Mouse (Mus musculus): ENCODE results near the gene Ankrd12. TPM values are rescaled to one million over a fixed set of nuclear protein-coding genes. Genes with fewer than 3 reads are reported as not detected.
"Not testable (repeated sequence)": the region's sequence is repeated elsewhere in the genome, so short reads cannot be mapped to it uniquely, and the experiment has no call there.

Ankrd12 gene
- total RNA-seq, 2 experiments from 2014 or later = 23.4 to 27.9 TPM

DNA sequence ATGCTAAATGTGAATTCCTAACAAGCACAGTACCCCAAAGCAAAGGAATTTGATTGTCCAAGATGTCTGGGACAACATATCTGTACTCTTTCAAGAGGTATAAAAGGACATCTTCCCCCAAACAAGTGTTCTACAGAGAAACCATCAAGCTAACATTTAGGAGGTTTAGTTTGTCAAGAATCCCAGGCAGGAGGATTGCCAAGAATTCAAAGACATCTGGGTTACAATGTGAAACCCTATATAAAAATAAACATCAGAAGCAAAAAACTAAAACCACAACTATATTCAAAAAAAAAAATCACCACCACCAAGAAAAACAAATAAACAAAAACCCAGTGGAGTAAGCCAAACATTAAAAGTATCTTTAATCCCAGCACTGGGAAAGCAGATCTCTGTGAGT is 13.4 kb upstream of the Ankrd12 start:
- intact Hi-C loops (cut with DNase I) = no loop called here
- DNase-seq = no peak

DNA sequence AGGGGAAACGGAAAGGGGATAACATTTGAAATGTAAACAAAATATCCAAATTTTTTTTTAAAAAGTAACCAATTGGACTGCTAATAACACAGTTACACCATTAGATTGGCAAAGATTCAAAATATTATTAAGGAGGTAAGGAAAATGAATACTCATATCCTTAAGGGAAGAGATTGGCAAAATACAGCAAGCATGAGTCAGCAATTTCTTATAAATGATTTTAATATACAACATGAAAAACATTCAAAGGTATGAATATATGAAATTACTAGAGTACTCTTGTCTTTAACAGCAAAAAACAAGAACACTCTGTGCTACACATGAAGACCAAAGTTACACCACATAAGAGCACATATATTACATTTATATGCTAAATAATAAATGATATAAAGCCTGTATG is 8.1 kb upstream of the Ankrd12 start:
- DNase-seq = no peak

DNA sequence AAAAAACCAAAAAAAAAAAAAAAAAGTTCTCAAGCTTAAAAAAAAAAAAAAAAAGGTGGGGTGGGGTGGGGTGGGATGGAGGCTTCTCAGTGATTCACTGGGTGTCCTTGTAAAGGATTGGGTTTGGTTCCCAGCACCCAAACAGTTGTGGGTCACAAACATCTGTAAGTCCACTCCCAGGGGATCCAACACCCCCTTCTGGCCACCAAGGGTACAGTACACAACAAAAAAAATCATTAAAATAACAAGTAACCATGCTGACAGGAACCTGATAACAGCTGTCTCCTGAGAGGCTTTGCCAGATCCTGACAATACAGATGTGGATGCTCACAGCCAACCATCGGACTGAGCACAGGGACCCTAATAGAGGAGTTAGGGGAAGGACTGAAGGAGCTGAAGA is 7.6 kb upstream of the Ankrd12 start:
- no peak for DNase-seq
- intact Hi-C loops (cut with DNase I) = no loop called here

More for the DNA sequence above, 8.1 kb upstream of the Ankrd12 start:
- intact Hi-C loops (cut with DNase I) = no loop called here

DNA sequence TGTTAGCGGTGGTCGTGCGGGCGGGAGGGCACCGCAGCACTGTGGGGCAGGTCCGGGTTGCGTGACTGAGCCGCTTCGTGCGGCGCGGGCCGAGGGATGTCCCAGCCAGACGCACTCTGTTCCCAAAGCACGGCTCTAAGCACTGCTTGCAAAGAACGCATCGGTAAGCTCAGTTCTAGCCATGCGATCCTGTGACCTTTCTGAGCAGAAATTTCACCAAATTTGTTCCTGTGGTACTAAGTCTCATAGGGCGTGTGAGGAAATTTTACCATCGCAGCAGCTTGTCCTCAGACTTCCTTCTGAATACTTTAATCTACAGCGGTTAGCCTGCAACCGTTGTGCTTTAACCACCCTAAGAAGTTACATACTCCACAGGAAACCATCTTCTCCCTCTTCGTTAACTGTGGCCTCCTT is 555 bp upstream of the Ankrd12 start:
- intact Hi-C loops (cut with DNase I) = loop anchor here (1.0 kb wide), 1 partner anchor 23 kb away; no protein-coding TSS in a partner anchor
- no peak for DNase-seq

DNA sequence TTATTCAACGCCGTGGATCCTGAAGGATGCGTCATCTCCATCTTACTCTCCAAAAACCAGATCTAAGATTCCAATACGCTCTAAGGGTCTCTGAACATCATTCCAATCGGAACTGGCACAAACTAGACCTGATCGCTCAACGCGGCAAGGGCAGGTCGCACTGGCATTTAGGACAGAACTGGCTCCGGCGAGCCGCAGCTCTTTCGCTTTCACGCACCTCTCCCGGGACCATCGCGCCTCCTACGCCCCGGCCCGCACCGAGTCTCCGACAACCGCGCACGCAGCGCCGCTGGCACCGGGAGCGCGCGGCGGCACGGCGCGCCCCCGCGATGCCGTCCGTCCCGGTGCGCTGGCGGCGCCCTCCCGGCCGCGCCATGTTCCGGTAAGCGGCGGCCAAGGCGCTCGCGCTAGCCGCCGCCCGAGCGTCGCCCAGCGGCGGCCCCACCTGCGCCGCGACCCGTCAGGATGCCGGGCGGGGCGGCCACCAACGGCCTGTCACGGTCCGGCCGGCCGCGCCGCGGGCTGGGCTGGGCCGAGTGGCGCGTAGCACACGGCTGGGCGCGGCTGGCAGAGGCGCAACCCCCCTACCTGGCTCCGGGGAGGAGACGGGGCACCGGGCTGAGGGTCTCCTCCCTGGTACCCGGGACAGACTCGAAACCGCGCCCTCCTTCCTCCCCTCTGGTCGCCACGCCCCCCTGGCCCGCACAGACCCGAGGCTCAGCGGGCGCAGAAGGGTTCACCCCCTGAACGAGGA is 538 bp downstream of the Ankrd12 start:
- peak in 1 of 2 experiments; percentile 50 for DNase-seq
- intact Hi-C loops (cut with DNase I) = no loop called here

DNA sequence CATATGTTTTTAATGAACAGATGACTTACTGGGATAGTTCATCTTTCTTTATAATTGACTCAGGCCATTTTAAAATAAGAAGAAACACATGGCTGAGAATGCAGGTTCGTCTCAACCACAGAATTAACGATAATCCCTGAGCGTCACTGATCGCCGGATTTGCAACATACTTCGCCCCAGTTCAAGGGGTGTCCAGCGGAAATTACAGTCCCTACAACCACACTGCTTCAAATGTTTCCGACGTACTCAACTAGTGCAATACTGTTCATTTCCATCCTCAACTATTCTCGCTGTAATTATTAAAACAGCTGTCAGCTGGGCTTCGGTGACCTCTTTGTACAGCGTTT is 1.1 kb downstream of the Ankrd12 start:
- no peak for DNase-seq
- intact Hi-C loops (cut with DNase I) = no loop called here

DNA sequence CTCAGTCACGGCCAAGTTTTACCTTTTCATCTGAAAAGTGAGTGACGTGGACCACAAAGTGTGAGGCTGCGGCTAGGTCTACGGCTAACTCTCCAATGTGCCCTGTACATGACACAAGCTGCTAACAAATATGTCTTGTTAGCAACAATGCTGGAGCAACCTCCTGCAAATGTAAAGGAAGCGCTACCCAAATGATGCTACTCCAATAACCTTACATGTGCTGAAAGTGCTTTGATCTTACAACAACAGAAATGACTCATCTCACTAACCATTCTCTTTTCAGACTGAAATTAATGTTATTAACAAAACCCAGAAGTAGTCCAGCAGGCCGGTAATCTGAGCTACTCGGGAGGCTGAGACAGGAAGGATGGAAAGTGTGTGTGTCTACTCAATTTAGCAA is 2.9 kb downstream of the Ankrd12 start:
- intact Hi-C loops (cut with DNase I) = no loop called here
- no peak for DNase-seq

DNA sequence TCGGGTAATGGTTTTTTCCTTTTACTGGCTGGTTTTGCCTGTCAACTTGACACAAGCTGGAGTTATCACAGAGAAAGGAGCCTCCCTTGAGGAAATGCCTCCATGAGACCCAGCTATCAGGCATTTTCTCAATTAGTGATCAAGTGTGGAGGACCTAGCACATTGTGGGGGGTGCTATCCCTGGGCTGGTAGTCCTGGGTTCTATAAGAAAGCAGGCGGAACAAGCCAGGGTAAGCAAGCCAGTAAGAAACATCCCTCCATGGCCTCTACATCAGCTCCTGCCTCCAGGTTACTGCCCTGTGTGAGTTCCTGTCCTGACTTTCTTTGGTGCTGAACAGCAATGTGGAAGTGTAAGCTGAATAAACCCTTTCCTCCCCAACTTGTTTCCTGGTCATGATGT is 7.9 kb downstream of the Ankrd12 start:
- intact Hi-C loops (cut with DNase I); DNase-seq: not testable (repeated sequence)

DNA sequence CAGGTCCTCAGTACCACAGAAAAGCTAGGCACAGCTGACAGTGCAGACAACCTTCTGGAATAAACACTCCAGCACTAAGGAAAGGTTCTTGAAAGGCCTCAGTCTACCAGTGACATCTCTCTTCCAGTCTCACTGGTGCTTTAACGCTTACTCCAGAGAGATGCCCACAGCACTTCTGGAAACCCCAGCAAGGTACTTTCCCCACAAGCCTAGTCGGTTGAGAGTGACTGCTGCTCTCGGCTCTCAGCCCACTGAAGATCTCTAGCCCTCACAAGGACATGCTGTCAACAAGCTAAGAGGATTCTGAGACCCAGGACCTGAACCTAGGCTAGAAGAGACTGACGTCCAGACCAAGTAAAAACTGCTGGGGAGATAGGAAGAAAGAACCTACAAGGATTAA is 11.8 kb downstream of the Ankrd12 start:
- intact Hi-C loops (cut with DNase I) = no loop called here
- DNase-seq = no peak

DNA sequence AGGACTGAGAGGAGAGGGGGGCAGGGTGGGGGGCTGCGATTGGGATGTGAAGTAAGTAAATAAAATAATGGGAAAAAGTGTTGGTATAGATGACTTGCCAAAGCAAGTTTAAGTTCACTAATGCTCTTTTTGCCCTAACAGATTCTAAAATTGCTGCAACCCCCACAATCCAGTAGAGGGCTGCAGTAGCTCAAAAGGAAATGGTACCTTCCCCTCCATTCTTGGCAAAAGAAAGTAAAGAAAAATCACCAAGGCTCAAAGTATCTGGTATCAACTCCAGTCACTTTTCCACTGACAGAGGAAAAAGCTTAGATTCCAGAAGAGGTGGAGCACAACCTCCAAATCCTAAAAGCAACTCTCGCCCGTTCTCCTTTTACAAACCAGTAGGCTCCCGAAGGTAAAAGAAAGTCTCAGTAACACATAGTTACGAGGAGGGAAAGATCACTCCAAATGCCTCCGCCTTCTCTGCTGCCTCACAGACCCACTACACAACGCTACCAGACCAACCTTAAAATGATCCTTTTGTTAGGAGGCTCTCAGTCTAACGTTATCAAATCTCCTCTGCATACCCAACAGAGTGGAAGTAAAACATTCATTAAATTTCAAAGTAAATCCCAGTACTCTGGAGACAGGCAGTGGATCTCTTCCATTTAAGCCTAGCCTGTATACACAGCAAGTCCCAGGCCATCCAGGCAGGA is 15.5 kb downstream of the Ankrd12 start:
- DNase-seq = no peak
- intact Hi-C loops (cut with DNase I) = loop anchor here (5.0 kb wide), 1 partner anchor 41 kb away; the partner anchor contains the start of gene Ndufv2

DNA sequence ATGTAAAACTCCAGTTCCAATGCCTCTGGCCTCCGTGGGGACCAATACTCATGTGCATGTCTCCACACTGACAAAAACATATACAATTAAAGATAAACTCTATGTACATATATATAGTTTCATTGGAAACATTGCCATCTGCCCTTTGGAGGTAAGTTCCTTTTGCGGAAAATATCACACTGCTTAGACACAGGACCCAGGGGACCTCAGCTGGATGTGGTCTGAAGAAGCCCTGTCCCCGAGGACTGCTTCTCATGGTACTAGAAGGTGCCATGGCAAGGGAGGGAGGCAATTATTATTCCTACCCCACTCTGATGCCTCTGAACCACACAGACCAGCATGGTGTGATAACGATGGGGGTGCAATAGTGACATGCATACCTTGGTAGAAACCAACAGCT is 18.7 kb downstream of the Ankrd12 start:
- intact Hi-C loops (cut with DNase I) = no loop called here
- no peak for DNase-seq

DNA sequence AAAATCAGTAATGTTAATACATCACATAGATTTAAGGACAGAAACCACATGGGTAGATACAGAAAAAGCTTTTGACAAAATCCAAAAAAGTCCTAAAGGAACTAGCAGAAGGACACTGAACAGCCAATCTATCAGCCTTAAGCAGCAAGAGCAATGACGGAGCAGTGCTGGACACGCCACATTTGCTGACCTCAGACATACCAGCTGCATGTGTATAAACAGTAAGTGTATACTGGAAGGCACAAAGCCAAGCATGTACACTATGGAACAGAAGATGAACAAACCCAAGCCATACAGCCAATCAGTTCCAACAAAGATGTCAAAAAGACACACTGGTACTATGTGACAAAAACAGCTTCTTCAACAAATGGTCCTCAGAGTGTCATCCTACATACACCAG is 19.7 kb downstream of the Ankrd12 start:
- intact Hi-C loops (cut with DNase I) = no loop called here
- no peak for DNase-seq

DNA sequence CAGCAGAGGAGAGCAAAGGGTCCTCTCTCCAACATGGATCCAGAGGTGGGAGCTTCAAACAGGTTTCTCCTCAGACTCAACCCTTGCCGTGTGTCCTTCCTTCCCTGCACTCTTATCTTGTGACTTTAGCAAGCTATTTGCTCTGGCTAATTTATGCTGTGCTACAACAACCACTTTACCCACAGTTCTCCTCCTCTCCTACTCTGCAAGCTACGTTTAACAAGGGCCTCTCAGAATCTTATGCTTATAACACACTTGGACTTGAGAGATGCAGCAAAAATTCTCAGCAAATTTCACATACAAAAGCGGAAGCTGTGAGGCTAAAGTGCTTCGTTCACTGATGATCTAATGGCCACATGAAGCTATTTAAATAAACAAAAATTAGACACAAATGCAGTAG is 23.5 kb downstream of the Ankrd12 start:
- DNase-seq = no peak
- intact Hi-C loops (cut with DNase I) = no loop called here

DNA sequence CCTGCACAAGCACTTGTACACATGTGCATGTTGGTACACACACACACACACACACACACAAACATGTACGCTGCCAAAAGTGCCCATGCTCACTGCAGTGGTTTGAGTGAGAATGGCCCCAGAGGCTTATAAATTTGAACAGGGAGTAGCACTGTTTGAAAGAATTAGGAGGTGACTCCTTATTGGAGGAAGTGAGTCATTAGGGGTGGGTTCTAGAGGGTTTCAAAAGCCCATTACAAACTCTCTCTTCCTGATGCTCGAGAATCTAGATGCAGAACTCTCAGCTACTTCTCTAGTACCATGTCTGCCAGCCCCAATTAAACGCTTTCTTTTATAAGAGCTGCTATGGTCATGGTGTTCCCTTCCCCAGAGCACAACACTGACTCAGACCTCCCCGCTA is 28.1 kb downstream of the Ankrd12 start:
- intact Hi-C loops (cut with DNase I) = no loop called here
- DNase-seq = no peak

DNA sequence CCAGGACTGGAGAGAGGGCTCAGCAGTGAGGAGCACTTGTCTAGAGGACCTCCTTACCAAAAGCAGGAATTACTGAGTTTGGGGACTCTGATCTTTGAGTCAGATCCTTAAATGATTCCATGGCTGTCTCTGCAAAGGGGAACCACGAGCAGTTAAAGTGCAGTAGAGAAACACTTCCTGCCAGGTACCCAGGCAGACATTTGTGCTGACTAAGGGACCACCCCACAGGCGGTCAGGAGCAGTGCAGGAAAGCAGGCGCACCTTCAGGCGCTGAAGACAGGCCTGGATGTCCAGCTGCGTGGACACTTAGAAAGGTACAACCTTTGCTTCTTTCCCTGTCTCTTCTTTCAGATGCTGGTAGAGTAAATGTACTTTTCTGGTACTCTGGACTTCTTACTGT is 28.7 kb downstream of the Ankrd12 start:
- intact Hi-C loops (cut with DNase I) = no loop called here
- no peak for DNase-seq

DNA sequence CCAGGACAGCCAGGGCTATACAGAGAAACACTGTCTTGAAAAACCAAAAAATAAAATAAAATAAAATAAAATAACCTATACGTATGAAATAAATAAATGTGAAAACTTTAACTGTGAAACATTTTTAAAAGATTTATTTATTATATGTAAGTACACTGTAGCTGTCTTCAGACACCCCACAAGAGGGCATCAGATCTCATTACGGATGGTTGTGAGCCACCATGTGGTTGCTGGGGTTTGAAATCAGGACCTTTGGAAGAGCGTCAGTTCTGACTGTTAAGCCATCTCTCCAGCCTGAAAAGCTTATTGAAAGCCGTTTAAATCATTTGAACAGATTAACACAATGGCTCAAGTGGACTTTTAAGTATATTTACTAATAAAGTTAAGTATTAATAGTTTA is 33.2 kb downstream of the Ankrd12 start:
- intact Hi-C loops (cut with DNase I); DNase-seq: not testable (repeated sequence)

DNA sequence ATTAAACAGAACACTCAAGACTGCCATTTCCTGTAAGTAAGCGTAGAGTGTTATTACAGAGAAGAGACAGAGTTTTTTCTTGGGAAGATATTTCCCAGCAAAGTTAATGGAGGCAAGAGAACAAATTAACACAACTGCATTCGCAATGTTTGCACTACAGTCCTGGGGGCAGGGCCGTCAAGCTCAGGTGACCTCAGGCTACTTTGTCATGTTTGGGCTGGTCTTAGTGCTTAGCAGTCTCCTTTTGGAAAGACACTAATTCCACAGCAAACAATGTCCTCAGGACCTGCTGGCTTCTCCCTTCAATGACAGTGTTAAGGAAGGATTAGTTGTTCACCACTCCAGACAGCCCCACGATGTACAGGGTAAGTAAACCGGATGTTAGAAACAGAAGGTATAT is 35.9 kb downstream of the Ankrd12 start:
- intact Hi-C loops (cut with DNase I) = no loop called here

DNA sequence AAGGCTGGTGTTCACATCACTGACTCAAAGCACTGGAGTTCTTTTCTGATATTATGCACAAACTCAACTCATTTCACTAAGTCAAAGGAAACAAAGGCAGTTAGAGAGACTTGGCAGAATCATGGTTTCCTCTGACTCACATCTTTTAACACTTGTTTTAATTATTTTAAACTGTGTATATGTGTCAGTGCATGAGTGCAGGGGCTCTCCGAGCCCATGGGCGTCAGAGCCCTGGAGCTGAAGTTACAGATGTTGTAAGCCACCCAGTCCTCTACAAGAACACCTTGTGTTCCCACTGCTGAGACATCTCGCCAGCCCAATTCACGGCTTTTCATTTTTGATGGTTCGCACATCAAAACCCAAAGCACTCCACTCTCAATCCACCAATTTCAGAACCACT is 43.6 kb downstream of the Ankrd12 start:
- DNase-seq = no peak
- intact Hi-C loops (cut with DNase I) = no loop called here

More for the DNA sequence above, 35.9 kb downstream of the Ankrd12 start:
- no peak for DNase-seq

DNA sequence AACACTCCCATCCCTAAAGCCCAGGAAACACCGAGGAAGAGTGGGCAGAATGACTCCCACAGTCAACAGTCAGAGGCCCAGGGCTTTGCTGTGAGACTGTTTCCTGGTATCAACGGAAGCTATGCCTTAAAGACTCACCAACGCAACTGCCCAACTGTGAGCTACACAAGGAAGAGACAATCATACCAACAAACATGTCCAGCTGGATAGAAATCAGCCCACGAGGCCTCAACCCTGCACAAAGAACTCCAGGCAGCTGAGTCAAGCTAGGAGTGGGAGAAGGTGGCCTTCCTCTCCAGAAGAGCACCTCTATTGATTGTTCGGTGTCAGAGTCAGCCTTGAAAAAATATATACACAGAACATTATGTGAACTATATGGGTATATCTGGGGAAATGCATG is 44.9 kb downstream of the Ankrd12 start:
- no peak for DNase-seq
- intact Hi-C loops (cut with DNase I) = no loop called here

DNA sequence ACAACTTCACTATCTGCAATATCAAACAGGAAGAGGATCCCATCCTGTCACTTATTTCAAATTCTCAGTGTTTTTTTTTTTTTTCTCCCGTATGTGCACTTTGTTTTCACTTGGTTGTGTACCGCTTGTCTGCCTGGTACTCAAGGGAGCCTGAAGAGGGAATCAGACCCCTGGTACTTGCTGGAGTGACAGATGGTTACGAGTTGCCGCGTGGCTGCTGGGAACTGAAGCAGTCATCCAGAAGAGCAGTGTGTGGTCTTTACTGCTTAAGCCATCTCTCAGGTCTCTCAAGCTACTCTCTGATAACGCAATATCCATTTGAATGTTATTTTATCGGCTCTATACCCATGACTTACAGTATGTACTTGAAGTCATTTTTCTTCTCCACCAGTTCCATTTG is 52.7 kb downstream of the Ankrd12 start:
- intact Hi-C loops (cut with DNase I) = no loop called here
- no peak for DNase-seq

DNA sequence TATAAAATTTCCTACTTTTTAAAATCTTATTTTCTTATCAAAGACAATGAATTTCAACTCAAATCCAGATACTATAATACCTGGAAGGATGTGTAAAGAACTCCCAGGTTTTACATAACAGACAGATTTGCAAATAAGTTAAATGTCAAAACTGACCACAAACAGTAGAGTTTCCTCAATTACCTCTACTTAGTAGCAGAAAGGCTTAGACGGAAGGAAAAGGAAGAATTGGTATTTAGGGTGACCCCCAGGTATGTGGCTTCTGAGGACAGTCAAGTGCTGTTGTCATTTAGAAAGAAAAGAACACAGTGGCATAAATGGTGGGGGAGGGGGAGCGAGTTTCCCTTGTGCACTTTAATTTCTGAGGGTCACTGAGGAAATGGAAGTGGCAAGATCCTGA is 65.1 kb downstream of the Ankrd12 start:
- intact Hi-C loops (cut with DNase I) = no loop called here
- no peak for DNase-seq

DNA sequence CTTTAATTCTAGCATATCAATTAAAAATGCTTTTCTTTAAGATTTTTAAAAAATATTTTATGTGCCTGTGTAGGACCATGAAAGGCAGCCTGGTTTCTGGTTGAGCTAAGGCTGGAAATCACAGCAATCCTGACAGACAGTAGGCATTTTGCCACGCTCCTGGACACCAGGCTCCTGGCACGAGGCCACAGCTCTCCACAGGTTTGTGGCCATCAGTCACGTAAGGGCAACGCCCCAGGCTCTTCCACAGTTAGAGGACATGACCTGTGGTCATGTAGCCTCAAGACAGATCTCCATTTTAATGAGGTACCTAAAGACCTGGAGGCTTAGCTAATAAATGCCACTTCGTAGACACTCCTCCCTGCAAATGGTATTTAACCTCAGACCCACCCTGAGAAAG is 69.0 kb downstream of the Ankrd12 start:
- intact Hi-C loops (cut with DNase I) = no loop called here
- DNase-seq = peak in 1 of 2 experiments; percentile 9
